Mouse (Mus musculus) kidney, adult 2 months (tissue): ENCODE data around the gene Il31ra.

Experiments
- CTCF ChIP-seq: fragments of 200-500 bp; conservative IDR thresholded peaks from 2 replicates; pipeline ENCODE4 v1.5.1; 2011; ENCODE audit warnings: low read depth, mild to moderate bottlenecking, control low read depth, low read length, moderate library complexity, mixed read lengths; ENCODE audit not compliant: insufficient read depth, insufficient read length
- POLR2A ChIP-seq: fragments of 200-500 bp; IDR thresholded peaks from one replicate; pipeline ENCODE4 v1.6.1; 2011; ENCODE audit warnings: low read depth, low read length, control low read depth

DNA sequence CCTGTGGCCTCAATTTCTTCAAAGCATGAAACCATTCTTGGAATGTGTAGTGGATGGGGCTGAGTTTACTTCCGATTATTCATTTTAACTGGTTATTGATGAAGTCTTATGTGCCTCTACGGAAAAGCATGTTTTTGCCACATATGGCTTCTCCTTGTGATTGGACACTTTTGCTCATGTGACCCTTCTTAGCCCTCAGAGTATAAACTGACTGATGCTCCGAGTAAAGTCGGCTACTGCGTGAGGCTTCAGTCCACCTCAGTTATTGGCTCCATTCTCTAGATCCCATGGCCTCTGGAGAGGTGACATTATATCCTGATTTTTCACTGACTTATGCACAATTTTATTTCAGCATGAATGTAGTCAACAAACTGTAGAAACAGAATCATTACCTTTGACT is 40.9 kb downstream of the Il31ra start:
- TF ChIP-seq CTCF (no peak), POLR2A (no peak)
